ENCODE assay signal across 20 mouse cellular contexts in the genomic region with DNA sequence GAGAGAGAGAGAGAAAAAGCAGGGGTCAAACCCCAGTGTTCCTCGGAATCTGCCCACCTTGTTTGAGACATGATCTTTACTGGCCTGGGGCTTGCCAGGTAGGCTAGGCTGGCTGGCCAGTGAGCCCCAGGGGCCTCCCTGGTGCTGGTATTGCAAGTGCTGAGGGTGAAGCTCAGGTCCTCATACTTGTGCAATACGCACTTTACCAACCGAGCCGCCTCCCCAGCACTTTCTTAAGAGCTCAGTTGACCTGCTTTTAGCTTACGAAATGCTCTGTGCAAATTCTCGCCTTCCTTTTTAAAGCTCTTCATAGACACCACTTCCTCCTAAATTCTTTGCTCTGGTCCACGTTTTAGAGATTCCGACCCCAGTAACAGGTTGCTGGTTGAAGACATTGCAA. TPM values are rescaled to one million over a fixed set of nuclear protein-coding genes. Genes with fewer than 3 reads are reported as not detected.
DNase-seq lines count a peak whose midpoint lies in the region; ATAC-seq and TF ChIP-seq lines count a peak whose summit lies in the region.
"Had no signal": no experiment of that assay in that cellular context is flagged by ENCODE, and none has a peak within 500 bp of the region (broad histone marks: within the 10 kb centered on the region; RNA-seq: fewer than 3 reads in every experiment).

No protein-coding gene starts in this region.

- no peak for DNase-seq in frontal cortex, postnatal 25 days (ENCODE audit: low spot score in 2 of 2)
- peak; percentile 75 for DNase-seq in 416B (ENCODE audit: low read depth)
- DNase-seq in brain, adult 2 months (ENCODE audit: low read depth, low spot score): peak; percentile 43
- peak; percentile 34 for DNase-seq in lung, postnatal 14 days
- DNase-seq in kidney, postnatal 10 days: no peak
- DNase-seq in layer of hippocampus, adult 2 months (ENCODE audit: low spot score in 2 of 2): no peak
- no peak for DNase-seq in urinary bladder, postnatal 4 days (ENCODE audit: low spot score in 2 of 2)
- DNase-seq: cerebellum, postnatal 14 days; heart, postnatal 36 days; kidney, adult 2 months; kidney, postnatal 36 days; liver, embryonic 13.5 days; right cerebral cortex, postnatal 4 days; thymus, postnatal 25 days had no signal

- ATAC-seq in frontal cortex, adult (ENCODE audit: low TSS enrichment): peak; percentile 45; the same call in 1 of the 2 replicates
- ATAC-seq: forebrain, embryonic 14.5 days; hindbrain, embryonic 16.5 days; Patski had no signal

- no peak for TF ChIP-seq CTCF in layer of hippocampus, adult 2 months (conservative IDR thresholded peaks at IDR 0.05)

- no peak overlapping the region for H3K27ac ChIP-seq in layer of hippocampus, adult 2 months
- H3K27ac ChIP-seq: liver, embryonic 13.5 days had no signal

- no peak overlapping the region for H3K4me3 ChIP-seq in layer of hippocampus, adult 2 months
- H3K4me3 ChIP-seq: heart, embryonic 12.5 days; liver, embryonic 13.5 days; megakaryocyte, embryonic 14.5 days had no signal

RNA-seq across cellular contexts. Expression of gene Lmtk2, which starts 9.0 kb away (rescaled TPM):
- 10 to 100 TPM; 87.7 to 91.1 TPM for total RNA-seq in layer of hippocampus, adult 2 months (2021)

Comparison
In these comparisons a context has a peak if more than half of its experiments do, and no peak if none do; other contexts are left out.
1. DNase-seq: peak in 416B (single experiment), brain, adult 2 months (single experiment) and lung, postnatal 14 days (single experiment); none in frontal cortex, postnatal 25 days (0 of 2), kidney, postnatal 10 days (single experiment), layer of hippocampus, adult 2 months (0 of 2) and urinary bladder, postnatal 4 days (0 of 2).